Mouse (Mus musculus) heart, postnatal 36 days (tissue): ENCODE results near the gene Rnf222. TPM values are rescaled to one million over a fixed set of nuclear protein-coding genes. Genes with fewer than 3 reads are reported as not detected.
A peak's percentile ranks its signal among the peaks of the same experiment; 100 is the strongest.
"Not testable (repeated sequence)": the region's sequence is repeated elsewhere in the genome, so short reads cannot be mapped to it uniquely, and the experiment has no call there.

Experiments
- DNase-seq, 2 experiments: peaks; one replicate each; pipeline ENCODE4 v3.0.0; 2021 to 2022
- intact Hi-C: fragments of 180-260 bp; cut with DNase I; formaldehyde crosslinking; loops from one replicate; pipeline ENCODE4 v1.15.1; 2025
- total RNA-seq, 2 experiments: library from RNA; stranded (reverse); gene quantifications; 2 replicates each; pipeline ENCODE4 v1.2.3; 2021

Rnf222 gene
- total RNA-seq, 2 experiments from 2014 or later = not detected

- intact Hi-C loops = loop anchor here (2.0 kb wide), 1 partner anchor 51 kb away; the partner anchor contains the start of gene Arhgef15
- no peak for DNase-seq
Measured at GRCm38 (mm10) chr11:68905665-68906460, 17.5 kb downstream of the Rnf222 start.

DNA sequence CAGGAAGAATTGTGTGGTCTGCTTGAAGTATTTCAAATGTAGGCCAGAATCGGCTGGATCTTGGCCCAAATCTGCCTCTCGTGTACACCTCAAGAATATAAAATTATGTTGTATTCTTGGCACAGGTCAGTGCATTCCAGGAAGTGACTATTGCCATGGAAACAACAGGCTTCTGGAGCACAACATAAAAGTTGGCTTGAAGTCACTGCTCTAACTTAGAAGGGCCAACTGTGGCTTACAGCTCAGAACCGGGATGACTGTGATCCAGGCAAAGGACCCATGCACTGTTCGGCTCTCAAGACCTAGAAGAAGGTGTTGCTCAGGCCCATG lies 18.1 kb downstream of the Rnf222 start:
- DNase-seq = no peak
- intact Hi-C loops = loop anchor here (2.0 kb wide), 1 partner anchor 50 kb away; the partner anchor contains the start of gene Arhgef15

DNA sequence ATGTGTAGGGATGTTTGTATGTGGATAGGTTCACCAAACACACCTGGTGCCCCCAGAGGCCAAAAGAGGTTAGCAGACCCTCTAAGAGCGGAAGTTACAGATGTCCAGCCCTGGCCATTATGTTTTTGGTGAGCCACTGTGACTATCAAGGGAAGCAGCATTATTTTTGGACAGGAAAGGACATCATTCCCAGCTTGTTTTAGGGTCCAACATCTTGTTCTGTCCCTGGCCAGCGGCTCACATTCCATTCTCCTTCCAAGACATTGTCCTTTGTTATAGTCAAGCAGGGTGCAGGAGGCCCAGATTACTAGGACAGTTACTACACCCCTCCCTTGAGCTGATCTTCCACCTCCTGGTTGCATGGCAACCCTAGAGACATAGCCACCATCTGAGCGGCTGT lies 18.9 kb downstream of the Rnf222 start:
- DNase-seq = no peak
- intact Hi-C loops = loop anchor here (2.0 kb wide), 1 partner anchor 50 kb away; the partner anchor contains the start of gene Arhgef15

GRCm38 (mm10) chr11:68908846-68909503 lies 20.6 kb downstream of the Rnf222 start:
- DNase-seq = no peak
- intact Hi-C loops = no loop called here

GRCm38 (mm10) chr11:68911531-68912177 lies 23.3 kb downstream of the Rnf222 start:
- intact Hi-C loops = no loop called here
- no peak for DNase-seq

DNA sequence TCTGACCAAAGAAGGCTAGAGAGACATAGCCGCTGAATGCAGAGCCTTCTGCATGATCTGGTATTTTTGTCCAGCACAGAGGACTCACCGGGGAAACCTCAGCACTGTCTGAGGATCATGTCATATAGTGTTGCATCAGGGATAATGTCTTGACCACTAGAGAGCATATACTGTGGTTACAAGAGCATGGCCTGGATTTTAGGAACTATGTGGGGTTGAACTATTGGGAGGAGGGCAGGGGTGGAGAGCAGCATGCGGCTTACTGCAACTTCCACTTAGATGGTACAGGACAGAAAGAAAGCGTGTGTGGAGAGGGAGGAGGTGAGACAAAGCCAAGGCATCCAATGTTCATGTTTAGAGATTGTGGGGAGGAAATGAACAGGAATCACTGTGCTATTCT lies 26.2 kb downstream of the Rnf222 start:
- DNase-seq = no peak
- intact Hi-C loops = no loop called here

DNA sequence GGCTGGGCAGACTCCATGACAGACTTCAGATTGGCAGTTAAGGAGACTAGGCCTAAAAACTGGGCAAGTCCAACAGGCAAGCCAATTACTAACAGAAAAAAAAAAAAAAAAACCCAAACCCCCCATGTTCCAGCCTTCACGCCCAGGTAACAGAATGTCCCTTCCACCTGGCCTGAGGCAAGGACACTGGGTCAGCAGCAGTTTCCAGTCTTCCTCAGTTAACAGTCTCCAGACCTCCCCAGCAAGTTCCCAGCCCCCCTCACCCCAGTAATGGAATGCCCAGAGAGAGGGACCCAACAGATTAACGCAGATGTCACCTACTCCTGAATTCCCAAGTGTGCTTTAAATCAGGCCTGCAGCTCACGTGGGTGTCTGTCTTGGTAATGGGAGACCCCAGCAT lies 34.8 kb downstream of the Rnf222 start:
- intact Hi-C loops = no loop called here
- no peak for DNase-seq

DNA sequence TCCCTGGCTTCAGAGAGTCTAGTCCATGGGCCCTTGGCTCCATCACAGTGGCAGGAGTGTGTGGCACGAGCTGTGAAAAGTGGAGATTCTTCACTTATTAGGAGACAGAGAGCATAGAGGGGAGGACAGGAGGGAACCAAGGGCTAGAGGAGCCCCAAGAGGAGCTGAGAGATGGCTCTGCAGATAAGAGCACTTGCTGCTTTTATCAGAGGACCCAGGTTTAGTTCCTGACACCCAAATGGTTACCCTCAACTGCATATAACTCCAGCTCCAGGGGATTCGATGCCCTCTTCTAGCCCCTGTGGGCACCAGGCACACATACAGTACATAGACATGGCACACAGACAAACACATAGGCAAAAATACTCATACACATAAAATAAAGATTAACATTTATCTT lies 36.4 kb downstream of the Rnf222 start:
- intact Hi-C loops = no loop called here
- DNase-seq = no peak

DNA sequence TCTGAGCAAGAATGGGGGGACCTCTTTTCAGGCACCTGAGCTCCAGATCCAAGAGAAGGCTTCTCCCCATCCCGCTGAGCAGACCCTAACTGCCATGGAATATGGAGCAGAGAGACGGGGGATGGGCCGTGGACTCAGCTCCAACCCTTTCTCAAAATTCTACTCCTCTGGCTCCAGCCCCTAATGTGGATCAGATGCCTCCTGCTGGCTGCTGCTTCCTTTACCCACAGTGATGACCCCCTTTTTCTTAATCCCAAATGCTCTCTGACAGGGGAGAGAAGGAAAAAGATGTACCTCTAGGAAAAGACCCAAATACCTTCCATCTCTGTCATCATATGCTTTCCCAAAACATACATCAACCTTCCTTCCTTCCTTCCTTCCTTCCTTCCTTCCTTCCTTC lies 38.6 kb downstream of the Rnf222 start, which contains the start of gene Odf4:
Gene Odf4, minus strand, starts transcription at position 101 of the 400 bp plus-strand sequence.
- DNase-seq = no peak
- intact Hi-C loops = no loop called here

GRCm38 (mm10) chr11:68929947-68930346 lies 41.6 kb downstream of the Rnf222 start:
- intact Hi-C loops = no loop called here
- DNase-seq = no peak

- intact Hi-C loops = no loop called here
- no peak for DNase-seq
Measured at GRCm38 (mm10) chr11:68933885-68934507, 45.6 kb downstream of the Rnf222 start.

DNA sequence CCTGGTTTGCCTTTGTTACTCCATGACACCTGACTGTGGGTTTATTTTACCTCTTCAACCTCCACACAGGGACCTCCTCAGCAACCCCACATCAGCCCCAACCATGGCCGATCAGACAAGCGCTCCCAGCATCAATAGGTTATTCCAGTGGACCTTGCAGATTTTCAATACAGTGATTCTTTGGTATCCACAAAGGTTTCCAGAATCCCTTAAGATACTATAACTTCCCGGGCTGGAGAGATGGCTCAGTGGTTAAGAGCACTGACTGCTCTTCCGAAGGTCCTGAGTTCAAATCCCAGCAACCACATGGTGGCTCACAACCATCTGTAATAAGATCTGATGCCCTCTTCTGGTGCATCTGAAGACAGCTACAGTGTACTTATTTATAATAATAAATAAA lies 48.6 kb downstream of the Rnf222 start:
- intact Hi-C loops = not testable (repeated sequence)

DNA sequence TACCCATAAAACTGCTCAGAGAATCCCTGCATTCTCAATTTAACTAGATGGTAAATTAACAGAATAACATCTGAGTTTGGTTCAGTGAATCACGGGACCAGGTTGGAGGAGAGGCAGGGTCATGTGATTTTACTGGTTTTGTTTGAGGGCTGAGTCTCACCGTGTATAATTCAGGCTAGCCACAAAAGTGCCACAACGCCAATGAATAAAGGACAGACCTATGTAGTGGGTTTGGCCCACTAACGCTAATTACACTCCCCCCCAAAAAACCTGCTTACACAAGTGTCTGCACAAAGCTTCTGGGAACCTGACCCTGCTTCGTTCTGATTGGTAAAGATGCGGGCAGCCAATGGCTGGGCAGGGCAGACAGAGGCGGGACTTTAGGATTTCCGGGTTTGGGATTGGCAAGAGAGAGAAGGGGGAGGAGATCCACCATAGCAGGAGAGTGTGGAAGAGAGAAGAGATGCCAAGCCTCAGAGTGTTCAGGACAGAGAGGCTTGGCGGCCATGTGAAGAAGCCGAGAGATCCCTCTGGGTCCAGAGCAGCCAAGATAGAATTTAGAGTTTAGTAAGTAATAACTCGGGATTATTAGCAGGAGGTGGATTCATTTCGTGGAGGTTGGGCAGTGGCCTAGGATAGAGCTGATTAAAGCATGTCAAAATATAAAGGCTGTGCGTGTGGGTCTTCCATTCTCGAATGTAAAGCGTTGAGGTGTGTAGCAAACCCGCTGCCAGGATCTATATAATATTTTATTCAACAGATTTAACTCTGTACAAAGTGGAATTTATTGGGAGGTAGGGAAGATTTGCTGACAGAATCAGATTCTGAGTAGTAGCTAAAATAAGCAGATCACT lies 51.3 kb downstream of the Rnf222 start:
- DNase-seq = peak; percentile 81 to 83
- intact Hi-C loops = no loop called here

More for the DNA sequence above, 48.6 kb downstream of the Rnf222 start:
- DNase-seq = not testable (repeated sequence)

- no peak for DNase-seq
- intact Hi-C loops = no loop called here
Measured at GRCm38 (mm10) chr11:68940516-68940915, 52.2 kb downstream of the Rnf222 start.

DNA sequence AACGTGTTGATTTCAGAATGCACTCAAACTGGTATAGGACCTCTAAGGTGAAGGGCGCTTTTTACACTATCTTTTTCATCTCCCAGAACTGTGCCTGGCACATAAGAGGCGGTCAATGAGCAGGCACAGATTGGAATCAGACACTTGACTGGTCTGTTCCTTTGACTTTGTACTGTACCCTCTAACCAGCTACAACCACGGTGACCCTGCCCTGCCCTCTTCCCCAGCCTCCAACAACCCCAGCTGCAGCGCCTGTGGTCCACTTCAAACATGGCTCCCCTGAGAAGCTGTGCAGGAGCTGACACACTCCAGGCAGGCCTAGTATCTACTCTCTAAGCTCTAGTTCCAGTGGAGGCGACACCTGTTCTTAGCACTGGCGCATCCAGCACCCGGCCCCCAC lies 54.4 kb downstream of the Rnf222 start:
- DNase-seq = no peak
- intact Hi-C loops = no loop called here

- DNase-seq = no peak
- intact Hi-C loops = no loop called here
Measured at GRCm38 (mm10) chr11:68945245-68945644, 56.9 kb downstream of the Rnf222 start.
